Mouse (Mus musculus) urinary bladder, postnatal 25 days (tissue): ENCODE data around the gene Mindy4.

ENCODE experiments used
- DNase-seq: peaks from one replicate; pipeline ENCODE4 v3.0.0; 2022; ENCODE audit warnings: low spot score

Gene Mindy4

DNA sequence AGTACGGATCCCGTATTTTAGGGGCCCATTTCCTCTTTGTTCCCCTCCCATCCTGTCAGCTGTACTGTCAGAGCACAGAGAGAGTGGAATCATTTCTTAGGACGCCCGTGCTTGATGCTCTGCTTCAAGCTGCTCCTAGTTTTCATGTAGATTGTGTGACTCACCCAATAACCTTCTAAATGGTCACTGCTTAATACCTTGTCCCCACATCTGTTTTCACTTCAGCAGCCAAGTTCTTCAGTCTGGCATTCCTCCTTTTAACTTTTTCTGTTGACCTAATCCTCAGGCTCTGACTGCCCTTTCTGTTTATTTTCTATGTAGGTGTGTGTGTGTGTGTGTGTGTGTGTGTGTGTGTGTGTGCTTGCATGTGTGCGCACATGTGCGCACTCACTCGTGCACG, 4.6 kb downstream of the Mindy4 start:
- DNase-seq, result no peak

GRCm38 (mm10) chr6:55210423-55211365, 7.5 kb downstream of the Mindy4 start:
- DNase-seq, result no peak

GRCm38 (mm10) chr6:55214541-55214940, 11.4 kb downstream of the Mindy4 start:
- DNase-seq, result no peak

GRCm38 (mm10) chr6:55218232-55218631, 15.0 kb downstream of the Mindy4 start:
- DNase-seq, result no peak

DNA sequence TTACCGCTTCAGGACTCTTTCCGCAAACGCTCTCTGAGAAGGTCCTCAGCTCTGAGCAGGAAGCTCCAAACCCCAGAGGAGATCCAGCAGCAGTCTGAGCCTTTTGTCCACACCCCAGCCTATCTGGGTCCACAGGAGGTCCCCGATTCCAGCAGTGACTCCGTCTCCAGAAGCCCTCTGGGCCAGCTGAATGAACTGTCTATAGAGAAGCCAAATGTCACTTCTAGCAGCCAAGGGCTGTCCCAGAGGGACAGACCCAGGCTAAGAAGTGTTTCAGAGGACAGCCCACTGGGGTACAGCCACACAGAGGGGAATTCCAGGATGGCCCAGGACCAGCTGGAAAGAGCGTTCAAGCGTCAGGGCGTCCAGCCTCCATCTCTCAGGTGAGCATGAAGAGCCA, 20.8 kb downstream of the Mindy4 start:
- no peak for DNase-seq

- no peak for DNase-seq
Measured at GRCm38 (mm10) chr6:55230048-55230447, 26.9 kb downstream of the Mindy4 start.

DNA sequence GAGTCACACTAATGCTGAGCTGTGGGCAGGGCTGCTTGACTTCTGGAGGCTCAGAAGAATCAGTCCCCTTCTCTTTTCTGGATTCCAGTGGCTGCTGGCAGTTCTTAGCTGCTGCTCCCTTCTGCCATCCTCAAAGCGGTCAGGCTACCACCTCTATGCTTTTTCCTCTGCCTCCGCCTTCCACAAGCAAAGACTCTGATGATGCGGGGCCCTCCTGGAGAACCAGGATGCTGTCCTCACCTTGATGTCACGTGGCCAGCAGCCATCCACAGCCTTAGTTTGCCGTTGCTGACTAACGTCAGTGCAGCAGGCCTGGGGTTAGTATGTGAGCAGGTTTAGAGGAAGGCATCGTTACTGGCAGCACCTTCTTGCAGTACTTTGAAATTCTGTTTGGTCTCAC, 28.9 kb downstream of the Mindy4 start:
- no peak for DNase-seq

DNA sequence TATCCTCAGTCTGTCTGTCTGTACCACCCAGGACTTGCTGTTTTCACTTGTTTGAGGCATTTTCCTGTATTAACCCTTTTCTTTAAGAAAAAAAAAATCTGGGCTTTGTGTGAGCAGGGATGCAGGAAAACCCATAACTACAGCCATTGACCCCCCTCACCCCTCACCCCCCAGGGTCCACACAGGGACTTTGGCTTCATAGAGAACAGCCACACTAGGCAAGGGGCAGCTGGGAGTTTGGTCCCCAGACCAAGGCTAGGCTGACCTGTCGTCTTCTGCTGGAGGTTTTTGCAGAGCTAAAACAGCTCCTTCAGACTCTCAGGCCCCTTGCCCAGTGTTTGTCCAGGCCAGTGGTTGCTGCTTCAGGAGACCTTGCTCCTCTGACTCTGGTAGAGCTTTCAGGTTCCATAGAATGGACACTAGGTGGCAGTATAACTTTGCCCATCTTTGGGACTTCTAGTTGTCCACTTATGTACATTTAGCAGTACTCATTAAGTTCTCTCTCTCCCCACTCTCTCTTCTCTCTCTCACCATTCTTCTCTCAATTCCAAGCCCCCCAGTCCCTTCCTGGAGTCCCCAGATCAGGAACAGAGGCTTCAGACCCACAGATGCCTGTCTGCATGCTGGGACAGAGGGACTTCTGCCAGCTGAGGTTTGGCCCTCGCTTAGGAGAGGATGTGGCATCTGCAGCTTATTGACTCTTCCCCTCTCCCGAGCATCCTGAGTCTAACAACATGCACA, 29.5 kb downstream of the Mindy4 start:
- no peak for DNase-seq

- no peak for DNase-seq
Measured at GRCm38 (mm10) chr6:55233326-55233725, 30.1 kb downstream of the Mindy4 start.

GRCm38 (mm10) chr6:55234636-55235035, 31.5 kb downstream of the Mindy4 start:
- DNase-seq, result no peak

- DNase-seq, result no peak
Measured at GRCm38 (mm10) chr6:55235733-55236132, 32.5 kb downstream of the Mindy4 start.

DNA sequence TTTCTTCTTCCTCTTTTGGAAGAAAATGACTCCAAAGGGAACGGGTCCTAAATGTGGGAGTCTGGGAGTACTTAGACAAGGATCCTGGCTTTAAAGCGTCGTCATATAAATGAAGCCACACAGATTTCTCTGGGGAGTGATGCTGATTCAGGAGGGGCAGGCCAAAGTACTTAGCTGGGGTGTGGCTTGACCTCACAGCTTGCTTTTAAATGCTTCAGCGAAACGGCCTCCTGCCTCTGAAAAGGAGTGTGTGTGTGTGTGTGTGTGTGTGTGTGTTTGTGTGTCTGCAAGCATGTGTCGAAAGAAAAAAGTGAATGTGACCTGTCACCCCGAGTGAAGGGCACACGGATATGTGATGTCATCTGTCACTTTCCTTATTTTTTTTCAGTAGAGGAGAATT, 36.7 kb downstream of the Mindy4 start:
- no peak for DNase-seq

GRCm38 (mm10) chr6:55240591-55241260, 37.5 kb downstream of the Mindy4 start:
- no peak for DNase-seq

DNA sequence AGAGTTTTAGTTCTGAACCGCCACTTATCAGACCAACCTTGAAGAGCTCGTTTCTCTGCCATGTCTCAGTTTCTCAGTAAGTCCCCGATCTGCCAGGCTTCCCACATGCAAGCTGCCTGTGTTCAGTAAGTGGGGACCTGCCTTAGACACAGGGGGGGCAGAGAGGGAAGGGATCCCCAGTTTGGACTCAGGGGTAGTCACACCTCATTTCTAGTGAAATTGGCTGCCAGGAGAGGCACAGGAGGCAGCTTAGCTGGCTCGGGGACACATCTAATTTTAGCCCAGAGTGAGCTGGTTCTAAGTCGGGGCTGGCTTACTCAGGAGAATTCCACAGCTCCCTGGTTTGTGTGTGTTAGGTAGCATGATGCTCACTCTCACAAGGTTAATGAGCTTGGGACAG, 38.3 kb downstream of the Mindy4 start:
- no peak for DNase-seq

GRCm38 (mm10) chr6:55245680-55246079, 42.5 kb downstream of the Mindy4 start:
- DNase-seq, result no peak

- no peak for DNase-seq
Measured at GRCm38 (mm10) chr6:55246441-55246840, 43.3 kb downstream of the Mindy4 start.

GRCm38 (mm10) chr6:55246911-55247438, 43.8 kb downstream of the Mindy4 start:
- DNase-seq, result no peak

DNA sequence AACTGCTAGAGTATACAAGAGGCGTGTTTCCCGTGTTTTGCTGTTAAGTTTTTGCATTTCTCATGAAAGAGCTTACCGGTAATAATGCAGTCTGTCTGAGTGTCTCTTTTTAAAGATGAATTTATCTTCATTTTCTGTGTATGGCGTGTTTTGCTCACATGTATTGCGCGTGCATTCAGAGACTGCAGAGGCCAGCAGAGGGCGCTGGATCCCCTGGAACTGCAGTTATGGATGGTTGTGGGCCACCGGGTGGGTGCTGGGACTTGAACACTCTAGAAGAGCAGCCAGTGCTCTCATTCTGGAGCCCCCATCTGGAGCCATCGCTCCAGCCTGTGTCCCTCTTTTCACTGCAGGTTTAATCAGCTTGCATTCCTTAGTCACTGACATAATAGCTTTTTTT, 46.1 kb downstream of the Mindy4 start:
- DNase-seq, result no peak

- no peak for DNase-seq
Measured at GRCm38 (mm10) chr6:55250809-55251208, 47.6 kb downstream of the Mindy4 start.

DNA sequence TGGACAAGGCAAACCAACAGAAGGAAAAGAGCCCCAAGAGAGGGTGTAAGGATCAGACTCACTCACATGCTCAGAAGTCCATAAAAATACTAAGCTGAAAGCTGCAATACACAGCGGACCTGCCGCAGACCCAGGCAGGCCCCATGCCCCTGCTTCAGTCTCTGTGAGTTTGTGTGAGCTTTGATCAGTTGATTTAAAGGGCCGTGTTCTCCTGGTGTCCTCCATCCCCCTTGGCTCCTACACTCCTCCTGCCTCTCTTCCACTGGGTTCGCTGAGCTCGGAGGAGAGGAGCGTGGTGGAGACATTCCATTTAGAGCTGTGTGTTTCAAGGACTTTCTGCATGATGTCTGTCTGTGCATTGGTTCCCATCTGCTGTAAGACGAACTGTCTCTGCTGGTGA, 48.4 kb downstream of the Mindy4 start:
- DNase-seq, result no peak

DNA sequence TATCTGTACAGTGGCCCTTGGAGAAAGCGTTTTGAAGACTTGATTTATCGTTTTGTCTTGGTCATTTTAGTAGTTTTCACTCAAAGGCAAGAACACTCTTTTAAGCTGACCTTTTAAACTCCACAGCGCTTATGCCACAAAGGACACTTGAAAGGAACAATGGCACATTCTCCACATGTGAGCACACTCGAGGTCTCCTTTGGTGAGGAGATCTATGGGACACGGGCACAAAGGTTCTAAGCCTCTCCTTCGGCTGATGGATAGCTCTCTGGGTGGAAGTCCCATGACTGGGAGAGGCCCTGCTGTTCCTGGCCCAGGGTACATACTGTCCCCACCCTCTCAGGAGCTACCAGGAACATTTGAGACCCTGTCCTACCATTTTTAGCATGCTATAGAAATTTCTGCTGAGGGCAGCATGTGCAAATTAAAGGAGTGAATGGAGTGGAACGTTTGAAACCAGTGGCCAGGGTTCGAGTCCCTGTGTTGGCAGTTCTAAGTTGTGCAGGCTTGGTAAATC, 49.6 kb downstream of the Mindy4 start:
- DNase-seq, result no peak

DNA sequence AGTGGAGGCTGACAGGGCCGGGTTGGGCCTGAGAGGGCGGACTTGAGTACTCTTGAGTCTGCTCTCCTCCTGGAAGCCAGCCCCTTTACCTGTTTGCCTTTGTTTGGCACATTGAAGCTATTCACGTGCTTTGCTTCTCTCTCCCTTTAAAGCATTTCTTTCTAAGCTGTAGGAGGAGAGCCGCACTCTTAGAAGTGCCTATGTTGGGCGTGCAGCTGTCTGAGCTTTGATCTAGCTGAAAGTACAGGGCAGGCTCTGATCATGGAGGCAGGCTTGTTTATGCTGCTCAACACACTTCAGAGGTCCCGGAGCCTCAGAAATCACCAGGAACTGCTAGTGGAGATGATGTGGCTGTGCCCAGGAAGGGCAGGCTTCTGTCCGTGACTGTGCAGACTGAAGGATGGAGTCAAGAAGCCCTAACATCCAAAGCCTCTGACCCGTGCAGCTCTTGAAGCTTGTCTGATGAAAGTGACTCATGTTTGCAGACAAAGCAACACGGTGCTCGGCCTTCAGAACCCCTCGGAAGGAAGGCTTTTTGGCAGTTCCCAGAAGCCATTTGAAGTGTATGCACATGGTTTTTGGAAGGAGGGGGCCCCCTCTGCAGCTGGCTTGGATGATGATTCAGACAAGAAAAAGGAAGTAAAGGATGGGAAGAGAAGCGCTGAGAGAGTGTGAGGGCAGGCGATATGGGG, 53.5 kb downstream of the Mindy4 start:
- no peak for DNase-seq
